Mouse (Mus musculus) left cerebral cortex, adult 9 months (tissue): Measurements from ENCODE around the gene Cox4i2.

Experiments used
- DNase-seq, 2 experiments: peaks; one replicate each; pipeline ENCODE4 v3.0.0; 2022; ENCODE audit warnings: low spot score in 2 of 2

Gene Cox4i2

DNA sequence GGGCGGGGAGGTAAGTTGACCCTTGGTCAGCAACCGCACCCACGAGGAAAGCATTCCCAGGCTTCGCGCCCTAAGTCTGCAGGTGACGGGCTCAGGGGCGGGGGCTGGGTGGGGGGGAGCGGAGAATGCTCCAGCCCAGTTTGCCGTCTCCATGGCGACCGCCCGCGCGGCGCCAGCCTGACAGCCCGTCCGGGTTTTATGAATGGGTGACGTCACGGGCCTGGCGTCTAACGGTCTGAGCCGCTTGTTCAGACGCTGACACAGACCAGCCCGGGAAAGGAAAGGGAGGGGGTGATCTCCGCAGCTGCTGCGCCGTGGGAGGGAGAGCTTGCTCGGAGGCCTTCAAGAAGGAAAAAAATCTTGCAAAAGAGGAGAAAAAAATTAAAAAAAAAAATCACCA lies 19.0 kb upstream of the Cox4i2 start:
- DNase-seq: peak; percentile 81 to 93

- peak in 1 of 2 experiments; percentile 53 for DNase-seq
These were observed 17.8 kb upstream of the Cox4i2 start, which contains the start of gene Id1 for GRCm38 (mm10) chr2:152736090-152736601. Id1 (plus strand) TSS chr2:152736251.

DNA sequence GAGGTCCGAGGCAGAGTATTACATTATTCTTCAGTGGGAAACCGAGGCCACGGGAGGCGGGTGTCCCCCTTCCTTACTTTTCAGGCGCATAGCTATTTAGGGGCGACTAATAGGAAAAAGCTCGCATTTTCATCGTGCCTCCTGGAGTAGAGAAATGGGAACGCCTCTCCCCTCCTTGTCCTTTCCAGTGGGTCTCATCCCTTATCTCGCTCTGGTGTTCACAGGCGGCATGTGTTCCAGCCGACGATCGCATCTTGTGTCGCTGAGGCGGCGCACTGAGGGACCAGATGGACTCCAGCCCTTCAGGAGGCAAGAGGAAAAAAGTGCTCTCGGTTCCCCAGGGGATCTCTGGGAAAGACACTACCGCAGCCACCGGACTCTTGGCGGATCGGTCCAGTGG lies 17.2 kb upstream of the Cox4i2 start:
- no peak for DNase-seq

GRCm38 (mm10) chr2:152737306-152738221 lies 16.4 kb upstream of the Cox4i2 start:
- no peak for DNase-seq

GRCm38 (mm10) chr2:152738341-152738740 lies 15.6 kb upstream of the Cox4i2 start:
- DNase-seq: no peak

GRCm38 (mm10) chr2:152739031-152739841 lies 14.7 kb upstream of the Cox4i2 start:
- peak in 1 of 2 experiments; percentile 32 for DNase-seq

GRCm38 (mm10) chr2:152739842-152740260 lies 14.1 kb upstream of the Cox4i2 start:
- DNase-seq: no peak

DNA sequence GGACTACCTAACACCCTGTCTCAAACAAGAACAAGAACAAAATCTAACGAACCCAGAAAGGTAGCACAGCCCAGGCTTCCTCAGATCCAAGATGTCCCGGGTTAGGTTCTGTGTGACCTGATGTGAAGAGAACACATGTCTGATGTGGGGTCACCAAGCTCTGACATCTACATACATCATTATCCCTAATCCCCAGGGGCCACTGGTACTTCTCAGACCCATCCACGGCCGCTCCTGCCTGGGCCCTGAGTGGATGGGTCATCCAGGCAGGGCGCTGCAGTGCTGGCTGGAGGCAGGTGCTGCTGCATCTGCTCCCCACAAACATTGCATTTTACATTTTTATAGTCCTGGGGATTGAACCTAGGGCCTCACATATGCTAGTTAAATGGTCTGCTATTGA lies 13.5 kb upstream of the Cox4i2 start:
- no peak for DNase-seq

DNA sequence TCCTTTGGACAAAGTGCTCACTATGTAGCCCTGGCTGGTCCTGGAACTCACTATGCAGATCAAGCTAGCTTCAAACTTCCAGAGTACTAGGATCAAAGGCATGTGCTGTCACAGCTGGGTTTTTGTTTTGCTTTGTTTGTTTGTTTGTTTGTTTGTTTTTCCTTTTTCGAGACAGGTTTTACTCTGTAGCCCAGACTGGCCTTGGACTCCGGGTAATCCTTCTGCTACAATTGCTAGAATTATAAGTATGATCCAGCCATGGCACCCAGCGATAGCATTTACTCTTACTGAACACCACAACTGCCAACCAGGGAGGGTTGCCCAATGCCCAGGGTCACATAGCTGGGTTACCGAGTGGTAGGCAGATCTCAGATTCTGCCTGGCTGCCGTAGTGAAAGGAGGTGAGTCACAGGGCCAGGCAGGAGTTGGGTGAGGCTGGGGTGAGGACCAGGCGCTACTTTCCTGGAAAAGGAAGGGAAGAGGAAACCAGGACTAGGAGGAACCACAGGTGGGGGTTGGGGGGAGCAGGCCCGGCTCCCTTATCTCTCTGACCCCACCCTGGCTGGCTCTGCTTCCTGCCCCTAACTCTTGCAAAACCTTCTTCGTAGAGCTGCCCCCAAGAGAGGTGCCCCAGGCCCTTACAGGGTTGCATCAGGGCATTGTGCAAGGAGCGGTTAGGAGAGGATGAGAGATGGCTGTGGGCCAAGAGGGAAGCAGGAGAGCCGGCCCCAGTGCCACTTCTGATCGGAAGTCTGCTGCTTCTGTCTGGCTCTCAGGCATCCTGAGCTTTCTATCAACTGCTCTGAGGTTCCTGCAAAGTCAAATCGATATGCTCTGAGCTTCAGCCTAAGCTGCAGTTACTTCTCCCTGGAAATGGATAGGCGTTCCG lies 12.6 kb upstream of the Cox4i2 start:
- DNase-seq: peak in 1 of 2 experiments; percentile 38

DNA sequence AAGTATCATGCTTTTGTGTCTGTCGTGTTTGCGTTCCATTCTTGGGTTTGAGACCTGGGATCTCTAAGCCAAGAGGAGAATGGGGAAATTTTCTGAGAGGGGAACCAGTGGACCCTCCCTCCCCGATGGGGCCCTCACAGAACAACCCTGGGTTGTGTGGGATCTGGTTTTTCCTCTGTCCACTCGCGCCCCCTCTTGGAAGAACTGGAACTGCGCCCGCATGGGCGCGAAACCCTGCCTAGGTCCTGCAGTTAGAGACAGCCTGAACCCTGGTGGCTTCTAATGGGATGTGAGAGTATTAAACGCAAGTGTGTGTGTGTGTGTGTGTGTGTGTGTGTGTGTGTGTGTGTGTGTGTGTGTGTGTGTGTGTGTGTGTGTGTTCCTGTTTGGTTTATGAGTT lies 11.5 kb upstream of the Cox4i2 start:
- no peak for DNase-seq

- DNase-seq: no peak
These were observed 2.8 kb downstream of the Cox4i2 start for GRCm38 (mm10) chr2:152756474-152757393.

DNA sequence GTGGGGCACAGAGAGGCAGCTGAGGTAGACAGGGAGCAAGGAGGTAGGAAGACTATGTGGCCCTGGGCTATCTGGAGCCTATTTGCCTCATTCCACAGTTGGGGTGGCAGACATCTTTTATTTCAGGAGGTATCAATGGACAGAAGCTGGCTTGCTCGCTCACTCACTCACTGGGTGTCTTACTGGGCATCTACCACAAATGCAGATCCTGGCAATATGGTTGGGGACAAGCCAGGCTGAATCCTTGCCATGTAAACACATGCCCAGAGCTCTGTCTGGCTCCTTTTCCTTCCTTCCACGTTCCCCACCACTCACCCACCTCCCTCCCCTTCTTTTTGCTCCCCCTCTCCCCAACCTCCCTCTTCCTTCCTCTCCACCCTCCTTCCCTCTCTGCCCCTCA lies 3.5 kb downstream of the Cox4i2 start:
- no peak for DNase-seq

DNA sequence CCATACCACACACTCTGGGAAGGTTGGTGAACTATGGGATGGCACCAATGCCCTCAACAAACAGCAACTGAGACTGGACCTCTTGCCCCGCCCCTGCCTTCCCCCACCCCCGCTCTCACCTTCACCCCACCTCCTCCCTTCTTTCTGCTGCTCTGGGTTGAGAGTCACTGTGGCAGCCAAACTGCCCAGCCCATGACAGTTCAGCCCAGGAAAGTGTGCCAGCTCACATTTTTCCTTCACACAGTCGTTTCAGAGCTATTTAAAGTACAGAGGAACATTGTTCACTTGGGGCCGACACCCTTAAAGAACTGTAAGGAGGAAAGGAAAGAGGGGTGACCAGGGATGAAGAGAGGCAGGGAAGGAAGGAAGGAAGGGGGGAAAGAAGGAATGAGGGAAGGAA lies 4.4 kb downstream of the Cox4i2 start:
- DNase-seq: no peak

DNA sequence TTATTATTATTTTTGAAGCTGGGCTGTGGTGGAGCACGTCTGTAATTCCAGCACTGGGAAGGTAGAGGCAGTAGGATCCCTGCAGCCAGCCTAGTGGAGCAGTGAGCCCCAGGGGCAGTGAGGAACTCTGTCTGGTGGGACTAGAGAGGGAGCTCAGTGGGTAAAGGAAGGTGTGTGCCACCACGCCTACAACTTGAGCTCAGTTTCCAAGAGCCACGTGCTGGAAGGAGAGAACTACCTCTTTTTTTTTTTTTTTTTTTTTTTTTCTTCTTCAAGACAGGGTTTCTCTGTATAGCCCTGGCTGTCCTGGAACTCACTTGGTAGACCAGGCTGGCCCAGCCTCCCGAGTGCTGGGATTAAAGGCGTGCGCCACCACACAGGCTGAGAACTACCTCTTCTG lies 9.3 kb downstream of the Cox4i2 start:
- no peak for DNase-seq

- DNase-seq: no peak
These were observed 10.4 kb downstream of the Cox4i2 start for GRCm38 (mm10) chr2:152764172-152765044.

- no peak for DNase-seq
These were observed 11.2 kb downstream of the Cox4i2 start for GRCm38 (mm10) chr2:152765045-152765674.

DNA sequence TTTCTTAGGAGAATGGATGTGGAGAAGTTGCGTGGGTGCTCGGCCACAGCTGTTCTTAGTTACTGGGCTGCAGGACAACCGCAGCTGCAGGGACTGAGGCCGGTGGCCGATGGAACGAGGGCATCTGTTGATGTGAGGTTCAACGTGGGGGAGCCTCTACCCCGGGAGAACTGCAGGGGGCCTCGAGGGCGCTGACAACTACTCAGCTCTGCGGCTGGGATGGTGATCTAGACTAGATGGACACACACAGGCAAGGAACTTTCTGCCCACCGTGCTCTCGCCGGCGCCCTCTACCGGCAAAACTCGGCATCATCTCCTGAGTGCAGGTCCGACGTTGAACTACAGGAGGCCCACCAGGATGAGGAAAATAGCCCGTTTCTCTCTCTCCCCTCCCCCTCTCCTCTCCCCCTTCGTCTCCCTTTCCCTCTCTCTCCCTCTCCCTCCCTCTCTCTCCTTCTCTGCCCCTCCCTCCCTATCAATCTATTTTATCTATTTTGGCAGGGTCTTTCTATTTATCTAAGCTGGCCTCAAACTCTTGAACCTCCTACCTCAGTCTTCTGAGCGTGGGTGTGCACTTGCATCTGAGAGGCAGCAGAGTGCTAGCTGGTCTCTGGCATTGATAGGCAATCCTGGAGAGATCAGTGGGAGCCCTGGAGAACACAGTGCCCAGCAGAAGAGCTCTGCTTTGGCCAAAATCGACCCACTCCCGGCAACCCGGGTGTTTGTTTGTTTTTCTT lies 12.6 kb downstream of the Cox4i2 start:
- peak in 1 of 2 experiments; percentile 92 for DNase-seq
